Mouse (Mus musculus) embryo, embryonic 9.5 days (tissue): ENCODE results near the gene Msi2.

Source experiments
- DNase-seq: peaks from one replicate; pipeline ENCODE4 v3.0.0-alpha.2; 2017; ENCODE audit errors: extremely low spot score

Msi2 gene

DNA sequence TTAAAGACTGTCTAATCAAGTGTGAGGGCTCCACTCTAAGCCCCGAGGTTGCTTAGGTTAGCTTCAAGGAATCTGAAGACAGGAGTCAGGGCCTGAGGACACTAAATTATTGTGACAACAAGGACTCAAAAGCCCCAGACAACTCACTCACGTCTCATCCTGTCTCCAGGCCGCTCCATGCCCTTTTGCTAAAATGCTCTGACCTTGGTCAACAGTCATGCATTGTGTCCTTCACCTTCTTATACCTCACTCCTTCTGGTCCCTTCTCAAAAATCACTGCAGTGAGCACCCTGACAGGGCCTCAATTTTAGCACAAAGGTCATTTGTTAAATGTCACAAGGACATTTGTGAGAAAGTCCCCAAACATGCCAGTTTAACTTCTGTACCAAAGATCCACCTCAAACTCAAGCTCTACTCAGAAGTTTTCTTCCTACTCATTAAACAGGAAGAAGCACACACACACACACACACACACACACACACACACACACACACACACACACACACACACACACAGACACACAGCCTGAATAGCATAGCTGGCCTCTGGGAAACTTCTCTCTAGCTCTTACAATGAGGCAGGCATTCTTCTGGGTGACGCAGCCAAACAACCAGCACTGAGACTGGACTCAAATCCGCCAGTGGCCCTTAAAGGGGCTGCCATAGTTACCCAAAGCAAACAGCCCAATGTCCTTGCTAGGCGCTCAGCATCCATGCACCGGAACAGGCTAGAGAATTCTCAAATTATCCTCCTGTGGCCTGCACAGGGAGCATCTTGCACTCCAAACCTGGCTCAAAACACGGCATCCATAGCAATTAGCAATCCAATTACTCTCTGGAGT lies 178.5 kb downstream of the Msi2 start:
- no peak for DNase-seq

DNA sequence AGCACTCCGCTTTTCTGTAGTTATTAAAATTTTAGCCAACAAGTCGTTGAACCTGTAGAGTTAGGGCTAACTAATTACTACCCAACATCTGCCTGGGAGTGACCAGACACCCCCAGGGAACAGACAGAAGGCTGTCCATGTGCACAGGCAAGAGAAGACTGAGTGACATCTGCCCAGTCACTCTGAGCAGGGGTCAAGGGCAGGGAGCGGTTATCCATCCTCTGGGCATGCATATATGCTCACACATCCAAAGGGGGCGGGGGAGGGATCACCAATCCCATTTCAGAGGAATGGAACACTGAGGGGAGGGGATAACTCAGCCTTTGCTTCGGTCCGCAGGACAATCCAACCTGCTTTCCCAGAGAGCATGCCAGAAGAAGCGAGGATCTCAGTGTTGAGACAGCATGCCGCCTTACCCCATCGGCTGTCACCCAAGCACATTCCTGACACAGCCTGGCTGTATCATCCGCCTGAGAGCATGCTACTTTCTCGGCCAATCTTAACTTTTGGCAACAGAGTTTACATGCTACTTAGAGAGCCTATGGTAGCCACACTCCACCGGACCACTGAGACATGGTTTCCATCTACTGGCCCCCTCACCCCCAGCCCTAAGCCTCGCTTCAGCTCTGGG lies 179.5 kb downstream of the Msi2 start:
- DNase-seq = no peak

DNA sequence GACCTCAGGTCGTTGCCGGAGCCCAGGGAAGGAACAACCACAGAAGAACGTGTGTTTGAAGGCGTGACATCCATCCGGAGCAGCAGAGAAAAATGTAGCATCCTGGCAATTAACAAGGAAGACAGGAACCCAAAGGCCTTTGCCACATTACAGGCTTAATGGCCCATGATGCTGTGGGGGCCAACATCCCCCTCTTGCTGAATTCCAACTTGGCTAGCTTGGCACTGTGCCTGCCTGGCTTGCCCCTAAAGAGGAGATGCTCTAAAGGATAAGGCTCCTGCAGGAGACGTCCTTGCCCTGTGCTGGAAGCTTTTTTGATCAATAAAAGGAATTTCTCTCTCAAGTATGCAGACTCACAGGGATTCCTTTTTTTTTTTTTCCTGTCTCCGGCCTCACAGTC lies 181.0 kb downstream of the Msi2 start:
- no peak for DNase-seq

DNA sequence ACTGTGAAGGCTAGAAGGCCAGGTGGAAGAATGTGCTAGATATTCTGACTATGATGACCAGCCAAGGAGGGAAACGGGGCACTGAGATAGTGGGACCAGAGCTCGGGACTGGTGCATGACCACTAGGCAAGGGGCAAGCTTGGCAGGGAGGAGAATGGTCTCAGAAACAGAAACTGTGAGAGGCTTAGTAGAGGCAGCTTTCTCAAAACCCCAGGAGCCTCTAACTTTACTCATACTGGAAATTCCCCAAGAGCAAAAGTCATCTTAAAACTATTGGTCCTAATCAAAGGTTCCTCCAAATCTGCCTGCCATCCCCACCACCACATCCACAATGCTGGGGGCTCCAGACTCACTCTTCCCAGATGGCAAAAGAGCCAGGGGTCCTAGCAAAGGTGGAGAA lies 181.5 kb downstream of the Msi2 start:
- no peak for DNase-seq

DNA sequence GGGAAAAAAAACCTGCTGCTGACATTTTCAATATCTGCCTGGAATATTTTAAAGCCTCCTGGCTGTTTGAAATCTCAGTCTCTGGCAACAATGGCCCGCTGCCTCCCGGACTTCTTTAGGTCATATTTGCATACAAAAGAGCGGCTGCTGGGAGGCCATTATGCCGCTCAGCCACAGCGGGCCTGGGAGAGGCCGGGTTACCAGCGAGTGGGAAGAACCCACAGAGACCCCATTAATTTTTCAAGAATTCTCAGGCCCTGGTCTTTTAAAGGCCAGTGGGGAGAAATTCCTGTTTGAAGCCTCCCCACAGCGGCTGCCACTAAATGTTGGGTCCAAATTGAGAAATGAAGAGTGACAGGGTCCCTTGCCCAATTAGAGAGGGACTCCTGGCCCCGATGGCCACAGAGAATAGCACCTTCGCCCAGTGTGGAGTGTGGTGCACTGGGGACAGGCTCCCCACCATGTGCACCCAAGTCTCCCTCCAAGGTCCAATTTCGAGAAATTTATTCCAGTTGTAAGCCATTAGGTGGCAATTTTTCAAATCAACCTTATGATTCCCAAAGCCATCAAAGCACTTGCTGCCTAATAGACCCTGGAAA lies 183.9 kb downstream of the Msi2 start:
- peak; percentile 49 for DNase-seq

DNA sequence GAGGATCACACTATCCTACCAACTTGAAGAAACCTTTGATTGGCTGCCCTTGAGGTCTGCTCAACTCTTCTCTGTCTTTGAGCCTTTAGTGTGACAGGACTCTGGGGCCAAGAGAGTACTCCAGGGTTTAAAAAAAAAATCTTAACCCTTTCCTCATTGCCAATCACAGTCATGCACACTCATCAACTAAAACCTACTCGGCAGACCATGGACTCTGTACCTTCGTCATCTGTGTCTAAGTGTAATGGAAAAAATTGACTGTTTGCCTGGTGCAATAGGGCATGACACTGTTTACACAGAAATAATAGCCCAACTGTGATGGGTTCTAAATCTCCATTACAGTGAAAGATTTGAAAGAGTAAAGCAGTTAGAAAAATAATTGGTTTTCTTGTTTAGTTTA lies 186.3 kb downstream of the Msi2 start:
- no peak for DNase-seq

DNA sequence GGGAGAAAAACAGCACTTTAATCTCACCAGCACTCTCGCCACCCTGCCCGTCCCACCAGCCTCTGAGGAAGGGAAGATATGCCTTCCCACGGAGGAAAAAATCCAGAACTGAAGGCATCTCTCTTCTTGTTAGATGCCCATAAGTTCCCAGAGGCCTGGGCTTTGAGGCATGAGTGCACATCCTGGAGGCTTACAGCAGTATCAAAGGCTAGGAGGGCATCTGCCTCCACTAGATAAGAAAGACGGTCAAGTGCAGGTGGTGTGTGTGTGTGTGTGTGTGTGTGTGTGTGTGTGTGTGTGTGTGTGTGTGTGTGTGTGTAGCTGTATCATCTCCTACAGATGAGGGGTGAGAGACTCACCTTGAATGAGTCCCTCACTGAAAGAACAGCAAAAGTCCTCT lies 188.3 kb downstream of the Msi2 start:
- no peak for DNase-seq

DNA sequence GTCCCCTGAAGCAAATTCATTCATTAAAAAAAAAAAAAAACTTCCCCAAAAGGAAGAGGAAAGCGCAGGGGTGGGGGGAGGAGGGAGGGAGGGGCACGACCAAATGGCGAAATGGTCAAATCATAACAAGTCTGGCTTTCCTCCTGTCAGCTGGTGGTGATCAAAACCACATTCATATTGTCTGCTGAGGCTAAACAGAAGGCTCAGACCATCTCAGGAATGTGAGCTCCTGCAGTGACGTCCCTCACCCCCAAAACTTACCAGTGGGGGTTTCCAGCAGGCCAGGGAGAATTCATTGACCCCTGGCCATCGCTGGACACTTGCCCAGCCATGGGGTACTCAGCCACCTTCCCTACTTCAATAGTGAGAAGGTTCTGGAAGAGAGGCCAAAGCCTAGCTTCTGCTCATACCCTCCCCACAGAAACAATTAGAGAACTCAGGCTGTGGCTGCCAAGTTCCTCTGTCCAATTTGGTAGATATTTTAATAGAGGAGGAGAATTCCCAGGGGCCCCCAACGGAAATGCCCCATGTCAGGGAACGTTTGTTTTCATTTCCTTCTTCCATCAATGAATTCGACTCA lies 189.7 kb downstream of the Msi2 start:
- no peak for DNase-seq

DNA sequence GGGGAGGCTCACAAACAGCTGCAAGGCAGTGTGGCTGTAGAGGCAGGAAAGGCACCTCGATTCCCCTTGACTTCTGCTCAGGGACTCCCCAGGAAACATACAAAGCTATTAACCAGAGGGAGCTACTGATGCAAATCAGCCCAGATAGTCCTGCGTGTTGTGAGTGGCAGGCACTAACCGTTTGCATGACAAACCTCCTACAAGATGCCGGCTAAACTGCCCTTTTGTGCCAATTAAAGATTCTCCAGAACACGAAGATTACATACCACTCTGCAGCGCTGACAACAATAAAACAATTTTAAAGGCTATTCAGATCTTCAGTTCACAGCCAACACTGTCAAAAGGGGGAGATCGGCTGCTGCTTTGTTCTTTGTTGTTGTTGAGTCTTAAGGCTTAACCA lies 191.6 kb downstream of the Msi2 start:
- no peak for DNase-seq

DNA sequence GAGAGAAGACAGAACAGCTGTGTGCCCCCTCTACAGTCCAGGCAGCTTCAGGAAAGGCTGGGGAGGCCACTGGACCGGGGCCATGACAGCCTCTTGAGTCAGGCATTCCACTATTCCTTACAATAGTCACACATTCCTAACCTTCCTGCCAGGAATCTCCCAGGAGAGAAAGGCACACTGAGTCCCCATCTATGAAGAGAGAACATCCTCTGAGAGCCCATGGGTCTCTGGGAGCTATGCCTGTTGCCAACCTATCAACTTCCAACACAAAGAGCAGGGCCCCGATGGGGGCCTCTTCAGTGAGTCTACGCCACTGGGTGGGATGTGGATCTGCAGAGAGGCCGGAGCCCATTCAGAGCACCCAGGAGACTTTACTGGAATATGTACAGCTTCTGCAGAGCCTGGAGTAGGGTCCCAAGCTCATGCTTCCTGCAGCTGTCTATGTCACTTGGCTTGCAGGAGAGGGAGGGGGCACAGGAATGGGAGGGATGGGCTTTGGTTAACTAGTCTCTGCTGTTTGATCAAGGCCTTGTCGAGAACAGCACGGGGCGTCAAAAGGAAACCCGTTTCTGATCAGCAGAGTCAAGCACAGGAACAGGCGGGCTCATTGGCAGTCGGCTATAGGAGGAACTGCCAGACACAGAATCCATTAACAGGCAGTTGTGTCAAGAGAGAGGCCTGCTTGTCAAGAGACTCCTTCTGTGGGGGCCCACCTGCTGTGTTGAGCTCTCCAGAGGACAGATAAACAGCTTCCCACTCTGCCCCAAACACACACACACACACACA lies 193.3 kb downstream of the Msi2 start:
- peak; percentile 50 for DNase-seq

DNA sequence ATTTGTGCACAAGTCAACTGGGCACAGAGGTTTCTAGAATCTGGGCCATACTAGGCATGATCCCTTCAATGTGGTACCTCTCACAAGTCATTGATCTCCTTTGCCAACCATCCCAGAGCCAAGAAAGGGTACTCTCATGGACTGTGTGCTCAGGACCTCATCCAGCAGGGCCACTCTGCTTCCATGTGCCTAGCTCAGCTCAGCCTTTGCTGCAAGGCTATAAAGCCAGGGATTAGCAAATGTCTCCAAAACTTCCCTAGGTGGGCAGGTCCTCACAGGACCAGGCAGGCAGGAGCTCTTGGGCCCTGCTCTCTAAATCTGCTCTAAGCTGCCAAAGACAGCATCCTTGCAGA lies 193.9 kb downstream of the Msi2 start:
- no peak for DNase-seq

DNA sequence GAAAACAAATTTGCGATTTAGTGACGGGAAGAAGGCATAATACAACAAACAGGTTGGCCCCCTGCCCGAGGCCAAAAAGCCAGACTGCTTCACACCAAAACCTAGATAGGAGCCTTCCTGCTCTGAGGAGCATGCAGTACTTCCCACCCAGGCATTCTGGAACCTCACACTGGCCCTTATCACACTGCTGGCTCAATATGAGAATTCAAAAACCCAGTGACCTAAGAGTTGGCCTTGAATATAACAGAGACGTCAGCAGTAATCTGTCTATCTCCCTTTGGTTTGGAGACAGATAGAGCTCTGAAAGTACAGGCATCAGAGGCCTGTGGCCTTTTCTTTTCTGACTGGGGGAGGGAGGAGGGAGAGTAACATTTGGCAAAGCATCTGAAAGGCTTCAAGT lies 194.4 kb downstream of the Msi2 start:
- no peak for DNase-seq

DNA sequence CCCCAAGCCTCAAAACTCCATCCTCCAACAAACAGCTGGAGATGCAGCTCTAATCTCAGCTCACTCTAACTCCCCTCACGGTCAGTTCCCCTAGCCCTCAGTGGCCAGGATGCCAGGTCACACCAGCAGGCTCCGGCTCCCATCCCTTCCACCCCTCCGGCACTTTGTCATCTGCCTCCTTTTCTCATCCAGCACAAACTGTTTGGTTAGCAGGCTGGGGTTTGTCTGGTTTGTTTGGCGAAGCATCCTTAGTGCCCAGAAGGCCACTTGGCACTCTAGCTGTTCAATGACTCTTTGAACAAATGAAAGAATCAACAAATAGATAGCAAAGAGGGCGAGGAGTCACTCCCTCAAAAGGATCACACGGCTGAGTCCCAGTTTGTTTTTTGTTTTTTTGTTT lies 194.8 kb downstream of the Msi2 start:
- no peak for DNase-seq

DNA sequence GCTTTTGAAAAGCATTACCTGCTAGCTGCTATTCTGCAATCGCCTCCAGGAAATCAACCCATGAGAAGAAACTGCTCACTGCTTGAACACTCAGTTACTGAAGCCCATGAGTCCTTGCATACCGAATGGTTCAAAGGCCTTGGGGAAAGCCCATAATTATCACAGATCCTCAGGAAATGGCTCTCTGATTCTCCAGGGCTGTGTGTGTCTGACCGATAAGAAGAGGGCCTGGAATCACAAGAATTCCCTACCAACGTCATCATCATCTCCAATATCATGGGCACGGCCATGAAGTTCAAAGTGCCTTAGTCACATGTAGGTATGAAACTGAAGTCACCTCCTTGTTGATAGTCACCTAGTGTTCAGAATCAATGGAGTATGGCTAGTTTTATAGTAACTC lies 196.2 kb downstream of the Msi2 start:
- no peak for DNase-seq

DNA sequence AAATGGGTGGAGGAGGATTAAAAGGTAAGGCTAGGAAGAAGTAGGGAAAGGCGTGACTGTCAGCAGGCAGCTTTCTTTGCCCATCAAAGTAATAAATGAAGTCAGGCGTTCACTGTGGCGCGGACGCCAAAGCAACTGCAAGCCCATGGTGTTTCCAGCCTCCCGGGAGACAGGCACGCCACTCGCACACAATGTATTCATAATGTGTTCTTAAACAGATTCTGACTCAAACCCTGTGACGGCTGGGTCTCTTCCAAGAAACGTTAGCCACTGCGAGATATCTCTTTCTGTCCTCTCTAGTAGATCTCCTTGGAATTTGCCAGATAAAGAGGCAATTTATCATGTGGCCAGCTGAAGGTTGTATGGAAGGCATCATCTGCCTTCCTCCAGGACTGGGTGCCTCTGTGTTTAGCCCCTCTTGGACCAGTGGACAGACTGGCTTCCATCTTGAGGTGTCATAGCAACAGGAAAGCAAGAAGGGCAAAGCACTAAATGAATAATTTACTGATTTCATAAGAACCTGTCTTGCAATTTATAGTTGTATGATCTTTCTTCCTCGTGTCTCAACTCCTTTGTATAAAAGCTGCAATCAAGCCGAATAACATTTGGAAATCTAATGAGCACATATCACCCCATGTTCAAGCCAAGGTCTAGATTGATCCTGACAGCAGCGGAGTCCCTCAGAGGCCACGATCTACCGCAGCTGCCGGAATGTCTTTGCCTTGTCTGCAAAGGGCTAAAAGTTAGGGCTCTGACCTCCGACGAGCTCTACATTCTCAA lies 197.2 kb downstream of the Msi2 start:
- no peak for DNase-seq

DNA sequence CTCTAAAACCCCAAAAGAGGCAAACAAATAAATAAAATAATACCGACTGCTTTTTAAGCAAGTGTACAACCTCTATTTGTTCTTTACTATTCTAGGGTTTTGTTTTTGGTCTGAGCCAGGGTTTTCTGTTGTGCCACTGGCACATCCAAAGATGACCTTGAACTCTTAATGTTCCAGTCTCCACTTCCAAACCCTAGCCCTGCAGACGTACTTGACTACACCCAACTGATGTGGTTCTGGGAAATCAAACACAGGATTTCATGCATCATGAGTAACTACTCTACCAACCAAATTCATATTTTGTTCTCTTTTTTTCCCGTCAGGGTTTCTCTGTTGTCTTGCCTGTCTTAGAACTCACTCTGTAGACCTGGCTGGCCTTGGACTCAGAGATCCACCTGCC lies 200.0 kb downstream of the Msi2 start:
- DNase-seq = no peak

DNA sequence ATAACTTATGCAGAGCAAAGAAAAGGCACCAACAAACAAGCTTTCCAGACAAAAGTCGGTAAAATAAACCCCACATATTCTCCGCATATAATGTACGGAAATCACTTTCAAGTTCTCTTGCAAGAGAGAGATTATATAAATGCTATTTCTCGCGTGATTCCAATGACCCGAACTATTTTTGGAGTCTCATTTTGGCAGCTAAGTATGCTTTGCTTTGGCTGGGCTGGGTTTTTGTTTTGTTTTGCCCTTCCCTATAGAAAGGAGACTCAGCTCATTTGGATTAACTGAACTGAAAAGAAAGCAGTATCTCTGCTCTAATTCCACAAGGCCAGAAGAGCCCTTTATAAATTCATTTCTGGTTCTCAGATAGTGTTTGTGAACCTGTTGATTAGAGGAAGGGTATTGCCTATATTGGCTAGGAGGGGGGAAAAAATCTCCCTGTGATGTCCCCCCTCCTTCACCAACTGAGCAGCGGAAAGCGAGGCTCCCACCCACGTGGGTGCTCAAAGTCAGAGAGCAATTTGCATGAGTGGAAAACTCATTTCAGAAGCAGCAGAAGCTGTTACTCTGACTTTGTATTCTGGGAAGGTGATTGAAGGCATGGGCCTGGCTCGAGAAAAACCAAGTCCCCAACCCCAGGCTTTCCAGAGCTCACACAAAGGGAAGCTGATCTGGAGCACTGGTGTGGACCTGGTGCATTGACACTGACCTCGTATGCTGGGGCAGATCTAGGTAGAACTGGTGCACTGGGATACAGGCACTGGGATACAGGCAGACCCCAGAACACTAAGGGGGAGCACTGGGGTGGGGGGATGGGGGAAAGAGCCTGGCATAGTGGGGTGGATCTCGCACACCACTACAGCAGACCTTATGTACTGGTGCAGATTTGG lies 201.5 kb downstream of the Msi2 start:
- no peak for DNase-seq

DNA sequence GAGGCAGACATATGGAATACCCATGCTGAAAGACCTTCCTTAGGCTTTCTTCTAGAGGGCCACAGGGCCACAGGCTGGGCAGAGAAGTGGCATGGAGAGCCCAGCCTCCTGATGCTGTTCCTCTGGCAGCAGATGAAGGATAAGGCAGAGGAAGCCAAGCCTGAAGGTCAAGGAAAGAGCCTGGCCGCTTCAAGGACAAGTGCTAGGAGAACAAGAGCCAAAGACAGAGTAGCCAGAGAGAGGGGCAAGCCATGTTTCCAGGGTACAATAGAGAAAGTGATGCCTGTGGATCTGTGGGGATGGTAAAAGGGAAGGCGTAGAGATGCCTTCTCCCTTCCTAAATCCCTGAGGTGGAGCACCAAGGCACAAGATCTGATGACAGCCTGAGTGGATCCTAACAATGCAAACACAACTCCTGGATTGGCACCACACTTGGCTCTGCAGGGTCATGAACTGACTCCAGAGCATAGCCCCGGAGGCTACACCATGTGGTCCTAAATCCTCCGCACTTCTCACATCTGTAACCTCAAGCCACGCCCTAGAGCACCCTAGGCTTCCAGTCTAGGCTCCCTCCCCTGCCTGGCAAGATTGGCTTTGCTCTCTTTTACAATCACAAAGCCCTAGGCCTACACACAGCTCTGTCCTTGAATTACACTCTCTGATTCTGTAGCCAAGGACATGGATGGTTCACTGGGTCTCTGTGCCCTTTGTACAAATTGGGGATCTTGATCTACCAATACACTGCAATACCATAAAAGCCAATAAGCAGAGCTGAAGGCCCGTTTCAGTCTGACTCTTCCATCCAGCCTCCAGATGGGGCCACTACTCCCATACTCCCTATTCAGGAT lies 202.4 kb downstream of the Msi2 start:
- DNase-seq = no peak

DNA sequence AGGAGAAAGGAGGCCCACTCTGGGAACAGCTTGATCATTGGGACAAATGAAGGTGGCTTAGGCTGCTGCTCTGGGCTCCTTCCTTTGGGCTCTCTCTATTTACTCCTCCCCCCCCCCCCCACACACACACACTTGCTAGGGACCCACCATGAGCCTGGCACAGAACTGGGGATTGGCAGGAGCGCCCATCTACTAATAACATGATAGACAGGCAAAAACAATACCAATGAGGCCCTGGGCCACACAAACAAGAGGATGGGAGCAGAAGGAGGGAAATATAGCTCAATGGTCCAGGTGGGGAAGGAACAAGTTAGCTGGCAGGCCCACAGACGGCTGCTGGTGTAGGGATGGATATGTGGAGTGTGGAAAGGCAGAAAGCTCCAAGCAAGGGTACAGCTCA lies 203.0 kb downstream of the Msi2 start:
- DNase-seq = no peak
